Mouse (Mus musculus) midbrain, postnatal 0 days (tissue): Measurements from ENCODE around the gene Btbd3. TPM values are rescaled to one million over a fixed set of nuclear protein-coding genes. Genes with fewer than 3 reads are reported as not detected.

Source experiments
- ATAC-seq: fragments of 200-750 bp; cut with Nextera tagmentation; 2 replicates; pipeline ENCODE4 v1.8.0; 2017; ENCODE audit warnings: moderate number of reproducible peaks, mild to moderate bottlenecking, moderate TSS enrichment, moderate library complexity; ENCODE audit not compliant: low FRiP score
- DNase-seq: peaks from one replicate; pipeline ENCODE4 v3.0.0-alpha.2; 2015; ENCODE audit warnings: low spot score
- H3K27ac ChIP-seq: fragments of 300-500 bp; sonication (generic); 2 replicates; pipeline ENCODE4 v1.5.1; 2014; ENCODE audit warnings: low read depth, mild to moderate bottlenecking, low read length, mixed read lengths
- H3K27me3 ChIP-seq: fragments of 300-500 bp; sonication (generic); 2 replicates; pipeline ENCODE4 v1.6.1; 2014; ENCODE audit warnings: low read length, control low read depth, mixed read lengths; ENCODE audit not compliant: insufficient read depth
- H3K36me3 ChIP-seq: fragments of 300-500 bp; sonication (generic); 2 replicates; pipeline ENCODE4 v1.6.1; 2014; ENCODE audit warnings: low read length, control low read depth, mixed read lengths; ENCODE audit not compliant: insufficient read depth
- H3K4me1 ChIP-seq: fragments of 300-500 bp; sonication (generic); 2 replicates; pipeline ENCODE4 v1.6.1; 2014; ENCODE audit warnings: mild to moderate bottlenecking, control low read depth, antibody characterized with exemption, low read length, mixed read lengths; ENCODE audit not compliant: insufficient read depth
- H3K4me2 ChIP-seq: fragments of 300-500 bp; sonication (generic); 2 replicates; pipeline ENCODE4 v1.6.1; 2014; ENCODE audit warnings: low read depth, mild to moderate bottlenecking, low read length, mixed read lengths; ENCODE audit not compliant: poor library complexity, severe bottlenecking
- H3K4me3 ChIP-seq: fragments of 300-500 bp; sonication (generic); 2 replicates; pipeline ENCODE4 v1.5.1; 2014; ENCODE audit warnings: low read depth, mild to moderate bottlenecking, low read length, moderate library complexity
- H3K9ac ChIP-seq: fragments of 300-500 bp; sonication (generic); replicated peaks from 2 replicates; pipeline ENCODE4 v1.6.1; 2014; ENCODE audit warnings: mild to moderate bottlenecking, low read length, moderate library complexity, mixed read lengths; ENCODE audit not compliant: poor library complexity, severe bottlenecking
- H3K9me3 ChIP-seq: fragments of 300-500 bp; sonication (generic); 2 replicates; pipeline ENCODE4 v1.6.1; 2016; ENCODE audit warnings: low read length, control low read depth
- CTCF ChIP-seq: IDR thresholded peaks from 2 replicates; pipeline ENCODE4 v1.5.1; 2016; ENCODE audit warnings: antibody characterized with exemption, mild to moderate bottlenecking
- WGBS: fragments of 180-500 bp; shearing (Covaris S2); extraction: QIAGEN DNeasy Blood & Tissue Kit; methylation state at CpG from one replicate; pipeline ENCODE4 v1.1.7; 2014; 5-methylcytosine and 5-hydroxymethylcytosine counted together
- polyA plus RNA-seq: library from polyadenylated mRNA; unstranded; fragments of >200 nt; fragmentation: Nextera tagmentation; extraction: Ambion mirVana; gene quantifications from 2 replicates; pipeline ENCODE4 v1.2.1, GENCODE M21; 2015
- total RNA-seq: library from RNA; depleted of rRNA; stranded (reverse); fragments of >200 nt; gene quantifications from 2 replicates; pipeline ENCODE4 v1.2.3, GENCODE M21; 2014; rRNA removed

Btbd3 gene
- total RNA-seq = 60.1 and 73.3 TPM in 2 replicates
- polyA plus RNA-seq = 36.9 and 37.0 TPM in 2 replicates

- TF ChIP-seq CTCF = no peak
- DNase-seq (peak; percentile 95), ATAC-seq (peak; percentile 99)
- Histone ChIP-seq H3K4me2 (peak within 1 kb of the TSS; percentile 81), H3K9ac (peak within 1 kb of the TSS; percentile 88), H3K9me3 (no peaks in the 10 kb centered on the region), H3K36me3 (no peaks in the 10 kb centered on the region), H3K4me3 (peak within 1 kb of the TSS; percentile 92), H3K27me3 (no peaks in the 10 kb centered on the region), H3K4me1 (peaks cover 7% of the 10 kb centered on the region; the same call in 1 of the 2 replicates), H3K27ac (peak within 1 kb of the TSS; percentile 84)
- WGBS = 4% methylated on average over 39 of the region's 39 CpGs
These were observed at the start of gene Btbd3 for GRCm38 (mm10) chr2:138256411-138256810. Btbd3 (plus strand) TSS chr2:138256565.

GRCm38 (mm10) chr2:138215561-138215960, 40.8 kb upstream of the Btbd3 start:
- H3K4me3 ChIP-seq = no peak overlapping the region
- no peak overlapping the region for H3K9ac ChIP-seq
- no peaks in the 10 kb centered on the region for H3K36me3 ChIP-seq
- no peak; the same call in 1 of the 2 replicates for TF ChIP-seq CTCF
- DNase-seq (peak; percentile 48), ATAC-seq (no peak)
- H3K27me3 ChIP-seq = no peaks in the 10 kb centered on the region
- H3K27ac ChIP-seq = no peak overlapping the region
- WGBS = 42% methylated on average over 2 of the region's 2 CpGs
- H3K9me3 ChIP-seq = no peaks in the 10 kb centered on the region
- H3K4me1 ChIP-seq = no peaks in the 10 kb centered on the region
- no peak overlapping the region for H3K4me2 ChIP-seq

GRCm38 (mm10) chr2:138220269-138220668, 36.1 kb upstream of the Btbd3 start:
- Histone ChIP-seq H3K9ac (no peak overlapping the region), H3K27ac (no peak overlapping the region), H3K9me3 (no peaks in the 10 kb centered on the region), H3K4me3 (no peak overlapping the region), H3K36me3 (no peaks in the 10 kb centered on the region), H3K4me2 (no peak overlapping the region), H3K27me3 (no peaks in the 10 kb centered on the region), H3K4me1 (no peaks in the 10 kb centered on the region)
- no peak for ATAC-seq
- no peak for TF ChIP-seq CTCF
- 60% methylated on average over 1 of the region's 1 CpGs for WGBS
- no peak for DNase-seq

- Histone ChIP-seq H3K27me3 (no peaks in the 10 kb centered on the region), H3K9ac (no peak overlapping the region), H3K4me3 (no peak overlapping the region), H3K4me1 (no peaks in the 10 kb centered on the region), H3K27ac (no peak overlapping the region), H3K36me3 (no peaks in the 10 kb centered on the region), H3K9me3 (no peaks in the 10 kb centered on the region), H3K4me2 (no peak overlapping the region)
- no peak for DNase-seq
- ATAC-seq = no peak
- no peak for TF ChIP-seq CTCF
- WGBS = 74% methylated on average over 5 of the region's 5 CpGs
These were observed 24.1 kb upstream of the Btbd3 start for GRCm38 (mm10) chr2:138232247-138232646.

- DNase-seq (no peak), ATAC-seq (no peak)
- H3K27ac ChIP-seq = no peak overlapping the region
- 89% methylated on average over 2 of the region's 2 CpGs for WGBS
- H3K36me3 ChIP-seq = no peaks in the 10 kb centered on the region
- H3K27me3 ChIP-seq = no peaks in the 10 kb centered on the region
- H3K4me3 ChIP-seq = no peak overlapping the region
- no peaks in the 10 kb centered on the region for H3K9me3 ChIP-seq
- no peaks in the 10 kb centered on the region for H3K4me1 ChIP-seq
- no peak for TF ChIP-seq CTCF
- H3K9ac ChIP-seq = no peak overlapping the region
- no peak overlapping the region for H3K4me2 ChIP-seq
These were observed 20.2 kb upstream of the Btbd3 start for GRCm38 (mm10) chr2:138236149-138236548.

GRCm38 (mm10) chr2:138242452-138242851, 13.9 kb upstream of the Btbd3 start:
- no peak for TF ChIP-seq CTCF
- Histone ChIP-seq H3K4me2 (no peak overlapping the region), H3K4me3 (no peak overlapping the region), H3K4me1 (no peaks in the 10 kb centered on the region), H3K36me3 (no peaks in the 10 kb centered on the region), H3K27me3 (no peaks in the 10 kb centered on the region), H3K9ac (no peak overlapping the region), H3K9me3 (no peaks in the 10 kb centered on the region), H3K27ac (no peak overlapping the region)
- DNase-seq (no peak), ATAC-seq (no peak)
- WGBS = 79% methylated on average over 5 of the region's 5 CpGs
